Mouse (Mus musculus) heart, adult 2 months (tissue): ENCODE measurements around the gene Pou6f1. TPM values are rescaled to one million over a fixed set of nuclear protein-coding genes. Genes with fewer than 3 reads are reported as not detected.
"Not testable (repeated sequence)": the region's sequence is repeated elsewhere in the genome, so short reads cannot be mapped to it uniquely, and the experiment has no call there.

Experiments
- DNase-seq, 2 experiments: peaks; one replicate each; pipeline ENCODE4 v3.0.0; 2021
- H3K27ac ChIP-seq: fragments of 200-600 bp; 2 replicates; pipeline ENCODE4 v1.8.1; 2022
- H3K27me3 ChIP-seq: fragments of 200-500 bp; 2 replicates; pipeline ENCODE4 v1.6.1; 2012; ENCODE audit warnings: mild to moderate bottlenecking, low read length, inconsistent platforms, mixed read lengths; ENCODE audit not compliant: control insufficient read depth, insufficient read depth
- H3K36me3 ChIP-seq: fragments of 200-500 bp; 2 replicates; pipeline ENCODE4 v1.6.1; 2012; ENCODE audit warnings: low read length, inconsistent platforms; ENCODE audit not compliant: control insufficient read depth, insufficient read depth
- H3K4me1 ChIP-seq: fragments of 200-500 bp; 2 replicates; pipeline ENCODE4 v1.6.1; 2011; ENCODE audit warnings: low read length; ENCODE audit not compliant: control insufficient read depth, insufficient read depth
- H3K4me3 ChIP-seq: fragments of 200-600 bp; 2 replicates; pipeline ENCODE4 v1.8.1; 2022
- H3K79me2 ChIP-seq: fragments of 200-500 bp; replicated peaks from 2 replicates; pipeline ENCODE4 v1.6.1; 2012; ENCODE audit warnings: mild to moderate bottlenecking, inconsistent platforms, low read length, moderate library complexity, mixed read lengths; ENCODE audit not compliant: control insufficient read depth, insufficient read depth
- H3K9ac ChIP-seq: fragments of 200-500 bp; 2 replicates; pipeline ENCODE4 v1.6.1; 2012; ENCODE audit warnings: low read depth, mild to moderate bottlenecking, control low read depth, inconsistent platforms, low read length, mixed read lengths
- CTCF ChIP-seq: fragments of 200-600 bp; IDR thresholded peaks from 2 replicates; pipeline ENCODE4 v1.8.1; 2022; ENCODE audit warnings: antibody characterized with exemption, mild to moderate bottlenecking, moderate library complexity
- EP300 ChIP-seq: fragments of 200-500 bp; IDR thresholded peaks from 2 replicates; pipeline ENCODE4 v1.6.1; 2011; ENCODE audit warnings: low read depth, low read length, control low read depth; ENCODE audit not compliant: insufficient read depth
- POLR2A ChIP-seq: fragments of 200-500 bp; IDR thresholded peaks from 2 replicates; pipeline ENCODE4 v1.6.1; 2011; ENCODE audit warnings: mild to moderate bottlenecking, low read depth, low read length, control low read depth; ENCODE audit not compliant: insufficient read depth
- WGBS: fragments of 180-500 bp; shearing (Covaris S2); methylation state at CpG from one replicate; pipeline ENCODE4 v1.1.7; 2018; 5-methylcytosine and 5-hydroxymethylcytosine counted together
- intact Hi-C: fragments of 180-260 bp; cut with DNase I; formaldehyde crosslinking; loops from one replicate; pipeline ENCODE4 v1.15.1; 2025
- polyA plus RNA-seq: library from polyadenylated mRNA; depleted of rRNA; stranded (reverse); fragments of >200 nt; gene quantifications from 2 replicates; pipeline ENCODE4 v1.2.3, GENCODE M21; 2012
- total RNA-seq, 2 experiments: library from RNA; stranded (reverse); gene quantifications; 2 replicates each; pipeline ENCODE4 v1.2.3; 2021

The Pou6f1 gene
- total and polyA plus RNA-seq, 3 experiments = 8.0 to 13.7 (median 11.5) TPM

GRCm38 (mm10) chr15:100606677-100607076, 6.9 kb upstream of the Pou6f1 start:
- H3K27ac ChIP-seq, H3K9ac ChIP-seq, H3K4me3 ChIP-seq, H3K4me1 ChIP-seq, DNase-seq, H3K27me3 ChIP-seq, H3K36me3 ChIP-seq, H3K79me2 ChIP-seq, intact Hi-C loops: not testable (repeated sequence)
- 90% methylated on average over 8 of the region's 8 CpGs for WGBS
- TF ChIP-seq CTCF = peak; percentile 54

- Histone ChIP-seq H3K4me3 (no peak overlapping the region), H3K79me2 (no peaks in the 10 kb centered on the region), H3K27me3 (no peaks in the 10 kb centered on the region), H3K4me1 (no peaks in the 10 kb centered on the region), H3K27ac (no peak overlapping the region), H3K9ac (no peak overlapping the region), H3K36me3 (no peaks in the 10 kb centered on the region)
- 54% methylated on average over 3 of the region's 3 CpGs for WGBS
- no peak for DNase-seq
- TF ChIP-seq POLR2A (no peak), EP300 (no peak), CTCF (no peak)
- intact Hi-C loops = no loop called here
These were observed 1.9 kb upstream of the Pou6f1 start for GRCm38 (mm10) chr15:100601669-100602068.

- WGBS = 62% methylated on average over 21 of the region's 21 CpGs
These were observed 1.0 kb upstream of the Pou6f1 start for GRCm38 (mm10) chr15:100600696-100601272.

GRCm38 (mm10) chr15:100600047-100600695, 387 bp upstream of the Pou6f1 start:
- peak overlapping the region; percentile 78 for H3K27ac ChIP-seq
- H3K36me3 ChIP-seq = no peaks in the 10 kb centered on the region
- peak overlapping the region; percentile 84 for H3K4me3 ChIP-seq
- intact Hi-C loops = loop anchor here (1.0 kb wide), 1 partner anchor 13 kb away; no protein-coding TSS in a partner anchor
- H3K79me2 ChIP-seq = no peaks in the 10 kb centered on the region
- no peaks in the 10 kb centered on the region for H3K4me1 ChIP-seq
- H3K27me3 ChIP-seq = no peaks in the 10 kb centered on the region
- TF ChIP-seq EP300 (no peak), CTCF (peak; percentile 74), POLR2A (no peak)
- H3K9ac ChIP-seq = peak overlapping the region; percentile 93
- DNase-seq = peak; percentile 83 to 85
- 5% methylated on average over 29 of the region's 35 CpGs for WGBS

More at GRCm38 (mm10) chr15:100600696-100601272, 1.0 kb upstream of the Pou6f1 start:
- DNase-seq = no peak
- intact Hi-C loops = loop anchor here (1.0 kb wide), 1 partner anchor 13 kb away; no protein-coding TSS in a partner anchor
- Histone ChIP-seq H3K9ac (no peak overlapping the region), H3K4me3 (peak overlapping the region; percentile 84; the same call in 1 of the 2 replicates), H3K4me1 (no peaks in the 10 kb centered on the region), H3K79me2 (no peaks in the 10 kb centered on the region), H3K27ac (no peak overlapping the region), H3K36me3 (no peaks in the 10 kb centered on the region), H3K27me3 (no peaks in the 10 kb centered on the region)
- TF ChIP-seq POLR2A = no peak
- no peak for TF ChIP-seq CTCF
- no peak for TF ChIP-seq EP300

GRCm38 (mm10) chr15:100598883-100599275, 905 bp downstream of the Pou6f1 start:
- Histone ChIP-seq H3K4me3 (peak overlapping the region; percentile 84), H3K27ac (peak overlapping the region; percentile 78), H3K9ac (peak overlapping the region; percentile 85), H3K36me3 (no peaks in the 10 kb centered on the region), H3K79me2 (no peaks in the 10 kb centered on the region), H3K27me3 (no peaks in the 10 kb centered on the region), H3K4me1 (no peaks in the 10 kb centered on the region)
- DNase-seq = peak; percentile 66 to 69
- TF ChIP-seq POLR2A (peak; percentile 50; the same call in 1 of the 2 replicates), CTCF (no peak)
- intact Hi-C loops = no loop called here
- WGBS = 3% methylated on average over 12 of the region's 12 CpGs

- H3K27ac ChIP-seq = peak overlapping the region; percentile 78
- peak overlapping the region; percentile 84 for H3K4me3 ChIP-seq
- peak overlapping the region; percentile 85 for H3K9ac ChIP-seq
- DNase-seq = no peak
- H3K27me3 ChIP-seq = no peaks in the 10 kb centered on the region
- no peaks in the 10 kb centered on the region for H3K4me1 ChIP-seq
- no peak for TF ChIP-seq EP300
- TF ChIP-seq POLR2A = no peak
- TF ChIP-seq CTCF = no peak
- H3K36me3 ChIP-seq = no peaks in the 10 kb centered on the region
- WGBS = 46% methylated on average over 9 of the region's 9 CpGs
- H3K79me2 ChIP-seq = no peaks in the 10 kb centered on the region
- intact Hi-C loops = no loop called here
These were observed 1.4 kb downstream of the Pou6f1 start for GRCm38 (mm10) chr15:100598287-100598882.
